Mouse (Mus musculus): Measurements from ENCODE around the gene Fkbp8. TPM values are rescaled to one million over a fixed set of nuclear protein-coding genes. Genes with fewer than 3 reads are reported as not detected.
"Not testable (repeated sequence)": the region's sequence is repeated elsewhere in the genome, so short reads cannot be mapped to it uniquely, and the experiment has no call there.

Fkbp8 gene
- total and polyA plus RNA-seq, 2 experiments from 2014 or later: 360 to 532 TPM

DNA sequence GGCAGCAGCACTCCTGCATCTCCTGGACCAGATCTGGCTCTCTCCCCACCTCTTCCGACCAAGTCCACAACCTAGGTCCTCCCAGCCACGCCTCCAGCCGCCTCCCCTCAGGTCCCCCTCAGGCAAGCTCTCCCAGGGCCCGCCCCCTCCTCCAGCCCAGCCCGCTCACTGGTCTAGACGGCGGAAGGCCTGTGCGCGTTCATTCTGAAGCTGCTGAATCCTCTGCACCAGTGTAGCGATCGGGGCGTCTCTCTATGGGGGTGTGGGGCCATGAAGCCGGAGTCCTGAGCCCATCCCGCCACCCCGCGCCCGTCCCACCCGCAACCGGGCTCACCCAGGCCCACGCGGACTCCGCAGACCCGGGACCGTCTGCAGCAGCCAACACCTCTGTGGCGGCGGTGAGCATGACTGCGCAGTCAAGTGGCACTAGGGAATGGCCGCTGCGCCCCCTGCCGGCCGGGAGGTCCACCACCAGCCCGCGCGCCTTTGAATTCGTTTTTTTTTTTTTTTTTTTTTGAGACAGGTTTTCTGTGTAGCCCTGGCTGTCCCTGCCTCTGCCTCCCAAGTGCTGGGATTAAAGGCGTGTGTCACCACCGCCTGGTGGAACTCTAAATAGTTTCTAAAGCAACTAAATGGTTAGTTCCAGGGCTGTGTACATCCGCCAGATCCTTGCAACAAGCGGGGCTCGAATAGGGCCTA is 21.0 kb upstream of the Fkbp8 start, which contains the start of gene Rex1bd:
Rex1bd (minus strand) TSS at position 425 of the 699 bp plus-strand sequence.
- Histone ChIP-seq H3K9me3 (ENCODE audit: low read length) (no peaks in the 10 kb centered on the region), H3K4me3 (ENCODE audit: low read length) (peak within 1 kb of the TSS; percentile 66), H3K36me3 (ENCODE audit: insufficient read depth, low read length) (peaks cover 15% of the 10 kb centered on the region; the same call in 1 of the 2 replicates), H3K9ac (replicated peaks; ENCODE audit: low read length) (peak within 1 kb of the TSS; percentile 78), H3K27ac (peak within 1 kb of the TSS; percentile 94), H3K4me1 (ENCODE audit: insufficient read depth, low read length) (peaks cover 14% of the 10 kb centered on the region; the same call in 1 of the 2 replicates), H3K27me3 (ENCODE audit: insufficient read depth, low read length) (0 out of 2 replicates have a peak, but pooled peaks cover 8% of the 10 kb centered on the region), H3K4me2 (ENCODE audit: low read depth, low read length) (peak within 1 kb of the TSS; percentile 84)
- 1% methylated on average over 40 of the region's 40 CpGs for WGBS
- DNase-seq (ENCODE audit: low spot score) (peak; percentile 95), ATAC-seq (peak; percentile 86)
- TF ChIP-seq CTCF (IDR thresholded peaks at IDR 0.05; ENCODE audit: low read depth): peak; percentile 91

- no peak for ATAC-seq
- DNase-seq (ENCODE audit: low spot score): no peak
- H3K4me2 ChIP-seq (ENCODE audit: low read depth, low read length): no peak overlapping the region
- WGBS: 70% methylated on average over 5 of the region's 5 CpGs
- peaks cover 15% of the 10 kb centered on the region; the same call in 1 of the 2 replicates for H3K36me3 ChIP-seq (ENCODE audit: insufficient read depth, low read length)
- 0 out of 2 replicates have a peak, but pooled peaks cover 3% of the 10 kb centered on the region for H3K27me3 ChIP-seq (ENCODE audit: insufficient read depth, low read length)
- no peak overlapping the region for H3K4me3 ChIP-seq (ENCODE audit: low read length)
- no peaks in the 10 kb centered on the region for H3K9me3 ChIP-seq (ENCODE audit: low read length)
- H3K9ac ChIP-seq (replicated peaks; ENCODE audit: low read length): no peak overlapping the region
- peaks cover 14% of the 10 kb centered on the region; the same call in 1 of the 2 replicates for H3K4me1 ChIP-seq (ENCODE audit: insufficient read depth, low read length)
- H3K27ac ChIP-seq: peak overlapping the region; percentile 94; the same call in 1 of the 2 replicates
- no peak for TF ChIP-seq CTCF (IDR thresholded peaks at IDR 0.05; ENCODE audit: low read depth)
Observed at GRCm38 (mm10) chr8:70507027-70507393, 20.5 kb upstream of the Fkbp8 start.

- Histone ChIP-seq H3K36me3 (ENCODE audit: insufficient read depth, low read length) (peaks cover 15% of the 10 kb centered on the region; the same call in 1 of the 2 replicates), H3K9ac (replicated peaks; ENCODE audit: low read length) (peak overlapping the region; percentile 76), H3K4me1 (ENCODE audit: insufficient read depth, low read length) (peaks cover 12% of the 10 kb centered on the region; the same call in 1 of the 2 replicates), H3K4me2 (ENCODE audit: low read depth, low read length) (peak overlapping the region; percentile 98), H3K4me3 (ENCODE audit: low read length) (peak overlapping the region; percentile 90), H3K9me3 (ENCODE audit: low read length) (no peaks in the 10 kb centered on the region), H3K27me3 (ENCODE audit: insufficient read depth, low read length) (no peaks in the 10 kb centered on the region), H3K27ac (peak overlapping the region; percentile 95)
- ATAC-seq (no peak), DNase-seq (ENCODE audit: low spot score) (no peak)
- WGBS: 17% methylated on average over 25 of the region's 25 CpGs
- no peak for TF ChIP-seq CTCF (IDR thresholded peaks at IDR 0.05; ENCODE audit: low read depth)
Observed at GRCm38 (mm10) chr8:70509281-70509952, 18.1 kb upstream of the Fkbp8 start.

DNA sequence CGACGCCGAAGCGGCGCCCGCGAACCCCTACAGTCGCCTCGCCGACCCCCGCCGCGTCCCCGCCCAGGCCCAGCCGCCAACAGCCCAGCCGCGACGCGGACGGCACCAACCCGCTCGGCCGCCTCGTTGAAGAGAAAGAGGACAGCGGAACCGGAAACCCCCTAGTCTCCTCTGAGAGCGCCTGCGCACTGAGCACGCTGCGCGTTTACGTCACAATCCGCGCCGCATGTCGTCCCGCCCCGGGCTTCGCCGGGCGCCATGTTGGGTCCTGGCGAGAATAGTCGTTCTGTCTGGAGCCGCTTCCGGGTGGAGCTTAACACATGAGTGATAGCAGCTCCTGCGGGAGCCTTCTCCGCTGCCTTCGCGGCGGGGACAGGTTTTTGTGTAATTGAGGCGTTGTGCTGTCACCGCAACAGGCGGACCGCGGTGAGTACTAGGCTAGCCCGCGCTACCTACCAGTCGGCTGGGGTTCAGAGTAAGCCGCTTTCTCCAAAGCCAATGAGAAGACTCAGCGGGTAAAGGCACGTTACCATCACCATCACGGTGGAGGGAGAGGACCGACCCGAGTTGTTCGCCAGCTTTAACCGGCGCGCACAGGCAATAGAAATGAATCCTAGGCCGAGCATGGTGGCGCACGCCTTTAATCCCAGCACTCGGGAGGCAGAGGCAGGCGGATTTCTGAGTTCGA is 17.2 kb upstream of the Fkbp8 start, which contains the start of gene Uba52:
Uba52 (minus strand) TSS at position 574 of the 688 bp plus-strand sequence.
- TF ChIP-seq CTCF (IDR thresholded peaks at IDR 0.05; ENCODE audit: low read depth): no peak
- peak within 1 kb of the TSS; percentile 76 for H3K9ac ChIP-seq (replicated peaks; ENCODE audit: low read length)
- H3K9me3 ChIP-seq (ENCODE audit: low read length): no peaks in the 10 kb centered on the region
- peaks cover 15% of the 10 kb centered on the region; the same call in 1 of the 2 replicates for H3K36me3 ChIP-seq (ENCODE audit: insufficient read depth, low read length)
- 1% methylated on average over 74 of the region's 74 CpGs for WGBS
- H3K4me3 ChIP-seq (ENCODE audit: low read length): peak within 1 kb of the TSS; percentile 90
- DNase-seq (ENCODE audit: low spot score) (peak; percentile 99), ATAC-seq (peak; percentile 89)
- H3K27me3 ChIP-seq (ENCODE audit: insufficient read depth, low read length): no peaks in the 10 kb centered on the region
- H3K27ac ChIP-seq: peak within 1 kb of the TSS; percentile 95
- H3K4me2 ChIP-seq (ENCODE audit: low read depth, low read length): peak within 1 kb of the TSS; percentile 98
- H3K4me1 ChIP-seq (ENCODE audit: insufficient read depth, low read length): peaks cover 12% of the 10 kb centered on the region; the same call in 1 of the 2 replicates

GRCm38 (mm10) chr8:70511174-70511573 is 16.4 kb upstream of the Fkbp8 start:
- peak overlapping the region; percentile 98; the same call in 1 of the 2 replicates for H3K4me2 ChIP-seq (ENCODE audit: low read depth, low read length)
- 86% methylated on average over 6 of the region's 6 CpGs for WGBS
- DNase-seq (ENCODE audit: low spot score); H3K27me3 ChIP-seq (ENCODE audit: insufficient read depth, low read length); H3K9me3 ChIP-seq (ENCODE audit: low read length); H3K4me1 ChIP-seq (ENCODE audit: insufficient read depth, low read length); H3K9ac ChIP-seq (replicated peaks; ENCODE audit: low read length); ATAC-seq: not testable (repeated sequence)
- H3K27ac ChIP-seq: peak overlapping the region; percentile 95; the same call in 1 of the 2 replicates
- H3K36me3 ChIP-seq (ENCODE audit: insufficient read depth, low read length): peaks cover 15% of the 10 kb centered on the region; the same call in 1 of the 2 replicates
- peak overlapping the region; percentile 90; the same call in 1 of the 2 replicates for H3K4me3 ChIP-seq (ENCODE audit: low read length)

GRCm38 (mm10) chr8:70511770-70512169 is 15.8 kb upstream of the Fkbp8 start:
- no peak for TF ChIP-seq CTCF (IDR thresholded peaks at IDR 0.05; ENCODE audit: low read depth)
- H3K27ac ChIP-seq: no peak overlapping the region
- H3K27me3 ChIP-seq (ENCODE audit: insufficient read depth, low read length): no peaks in the 10 kb centered on the region
- no peak for ATAC-seq
- WGBS: 96% methylated on average over 2 of the region's 2 CpGs
- H3K4me1 ChIP-seq (ENCODE audit: insufficient read depth, low read length): peaks cover 4% of the 10 kb centered on the region; the same call in 1 of the 2 replicates
- H3K9me3 ChIP-seq (ENCODE audit: low read length): no peaks in the 10 kb centered on the region
- H3K9ac ChIP-seq (replicated peaks; ENCODE audit: low read length): no peak overlapping the region
- DNase-seq (ENCODE audit: low spot score): no peak
- peaks cover 20% of the 10 kb centered on the region; the same call in 1 of the 2 replicates for H3K36me3 ChIP-seq (ENCODE audit: insufficient read depth, low read length)
- no peak overlapping the region for H3K4me2 ChIP-seq (ENCODE audit: low read depth, low read length)
- H3K4me3 ChIP-seq (ENCODE audit: low read length): no peak overlapping the region

All from hindbrain, postnatal 0 days (tissue).